Comparison of ENCODE assay signal across 11 mouse cellular contexts in the genomic region with DNA sequence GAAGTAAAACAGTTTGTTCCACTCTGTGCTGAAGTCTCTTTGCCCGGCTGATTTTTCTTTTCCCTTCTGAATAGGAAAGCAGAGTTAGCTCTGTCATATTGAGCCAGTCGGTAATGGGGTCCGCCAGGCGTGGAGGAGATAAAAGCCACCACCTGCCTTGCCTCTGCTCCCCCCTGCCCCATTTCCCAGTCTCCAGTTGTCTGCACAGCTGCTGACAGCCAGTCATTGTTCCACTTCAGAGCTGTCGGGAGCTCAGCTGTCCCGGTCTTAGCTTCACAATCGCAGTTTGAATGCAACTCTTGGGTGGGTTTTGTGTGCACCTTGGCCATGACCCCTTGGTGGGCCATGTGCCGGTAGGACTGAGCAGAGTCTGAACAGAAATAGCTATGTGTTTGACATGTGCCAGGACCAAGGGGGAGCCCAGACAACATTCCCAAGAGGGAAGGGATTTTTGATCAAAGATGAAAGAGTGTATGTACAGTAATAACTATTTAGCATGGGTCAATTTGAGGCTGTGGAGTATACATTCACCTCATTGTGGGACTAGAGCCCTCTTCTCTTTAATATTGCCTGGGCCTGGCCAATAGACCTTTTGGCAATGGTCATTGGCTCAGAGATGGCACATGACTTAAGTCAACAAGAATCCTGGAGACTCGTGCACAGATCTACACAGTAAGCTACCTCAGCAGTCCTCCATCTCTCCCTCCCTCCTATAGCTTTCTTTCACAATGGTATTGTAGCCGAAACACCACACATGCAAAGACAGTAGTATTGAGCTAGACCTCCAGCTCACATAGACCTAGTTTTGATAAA.
DNase-seq lines count a peak whose midpoint lies in the region; ATAC-seq and TF ChIP-seq lines count a peak whose summit lies in the region.
"Had no signal": no experiment of that assay in that cellular context is flagged by ENCODE, and none has a peak within 500 bp of the region (broad histone marks: within the 10 kb centered on the region; RNA-seq: fewer than 3 reads in every experiment).

No protein-coding gene starts in this region.

- ATAC-seq in heart, embryonic 14.5 days (ENCODE audit: insufficient number of reproducible peaks, insufficient read depth, low FRiP score, low read depth) = no peak; the same call in 1 of the 2 replicates
- peak; percentile 83 for ATAC-seq in embryonic facial prominence, embryonic 11.5 days (replicated peaks; ENCODE audit: insufficient number of reproducible peaks, low FRiP score, low TSS enrichment, low read depth)
- ATAC-seq in hindbrain, embryonic 14.5 days (ENCODE audit: low FRiP score) = peak; percentile 84
- ATAC-seq in midbrain, postnatal 0 days (ENCODE audit: low FRiP score) = no peak
- ATAC-seq in liver, postnatal 0 days = no peak

- no peak for TF ChIP-seq EP300 in liver, postnatal 0 days (IDR thresholded peaks at IDR 0.05; ENCODE audit: low read depth)

- intact Hi-C loops in heart, postnatal 14 days (cut with DNase I) = no loop called here

- no peak for DNase-seq in heart, postnatal 14 days
- peak; percentile 38 for DNase-seq in embryonic facial prominence, embryonic 11.5 days (ENCODE audit: low spot score)
- no peak for DNase-seq in hindbrain, embryonic 14.5 days (ENCODE audit: low spot score)
- DNase-seq in midbrain, postnatal 0 days (ENCODE audit: low spot score) = peak; percentile 17
- no peak for DNase-seq in liver, postnatal 0 days
- no peak for DNase-seq in thymus, adult 2 months
- DNase-seq in spleen, postnatal 10 days (ENCODE audit: low spot score in 2 of 2) = no peak
- DNase-seq: kidney, postnatal 14 days; liver had no signal

- no peaks in the 10 kb centered on the region for H3K9me3 ChIP-seq in heart, embryonic 14.5 days (ENCODE audit: control insufficient read depth, low read length)
- H3K9me3 ChIP-seq in embryonic facial prominence, embryonic 11.5 days (replicated peaks; ENCODE audit: control insufficient read depth, low read length) = no peaks in the 10 kb centered on the region
- H3K9me3 ChIP-seq in hindbrain, embryonic 14.5 days (ENCODE audit: control insufficient read depth, low read length) = no peaks in the 10 kb centered on the region
- no peaks in the 10 kb centered on the region for H3K9me3 ChIP-seq in midbrain, postnatal 0 days (ENCODE audit: low read length)
- no peaks in the 10 kb centered on the region for H3K9me3 ChIP-seq in liver, postnatal 0 days (ENCODE audit: low read length)

- no peaks in the 10 kb centered on the region for H3K36me3 ChIP-seq in heart, embryonic 14.5 days (ENCODE audit: control insufficient read depth, insufficient read depth, low read length)
- no peaks in the 10 kb centered on the region for H3K36me3 ChIP-seq in embryonic facial prominence, embryonic 11.5 days (replicated peaks; ENCODE audit: control insufficient read depth, insufficient read depth, low read depth, low read length)
- no peaks in the 10 kb centered on the region for H3K36me3 ChIP-seq in hindbrain, embryonic 14.5 days (replicated peaks; ENCODE audit: control insufficient read depth, insufficient read depth)
- H3K36me3 ChIP-seq in midbrain, postnatal 0 days (ENCODE audit: insufficient read depth, low read length) = no peaks in the 10 kb centered on the region
- H3K36me3 ChIP-seq in liver, postnatal 0 days (replicated peaks; ENCODE audit: insufficient read depth, low read length) = no peaks in the 10 kb centered on the region
- H3K36me3 ChIP-seq in thymus, adult 2 months (ENCODE audit: control insufficient read depth, insufficient read depth, low read length) = no peaks in the 10 kb centered on the region

- peak overlapping the region; percentile 42 for H3K4me2 ChIP-seq in heart, embryonic 14.5 days (ENCODE audit: low read length)
- no peak overlapping the region for H3K4me2 ChIP-seq in embryonic facial prominence, embryonic 11.5 days (ENCODE audit: low read depth, low read length)
- H3K4me2 ChIP-seq in hindbrain, embryonic 14.5 days (replicated peaks) = no peak overlapping the region
- no peak overlapping the region for H3K4me2 ChIP-seq in midbrain, postnatal 0 days (ENCODE audit: low read depth, low read length, poor library complexity, severe bottlenecking)
- no peak overlapping the region for H3K4me2 ChIP-seq in liver, postnatal 0 days (ENCODE audit: low read depth, low read length)

- peaks cover 4 to 10% of the 10 kb centered on the region in 2 experiments for H3K4me1 ChIP-seq in heart, embryonic 14.5 days (ENCODE audit: control insufficient read depth in 2 of 2, insufficient read depth in 2 of 2, low read length in 2 of 2)
- no peaks in the 10 kb centered on the region for H3K4me1 ChIP-seq in embryonic facial prominence, embryonic 11.5 days (ENCODE audit: control insufficient read depth, insufficient read depth, low read length)
- H3K4me1 ChIP-seq in hindbrain, embryonic 14.5 days (replicated peaks; ENCODE audit: control insufficient read depth, insufficient read depth, low read length) = no peaks in the 10 kb centered on the region; the same call in 1 of the 2 replicates
- no peaks in the 10 kb centered on the region for H3K4me1 ChIP-seq in midbrain, postnatal 0 days (ENCODE audit: insufficient read depth, low read length)
- H3K4me1 ChIP-seq in liver, postnatal 0 days (ENCODE audit: insufficient read depth) = no peaks in the 10 kb centered on the region
- no peaks in the 10 kb centered on the region for H3K4me1 ChIP-seq in thymus, adult 2 months (replicated peaks; ENCODE audit: control insufficient read depth, insufficient read depth, low read length)

- TF ChIP-seq POLR2A in thymus, adult 2 months (IDR thresholded peaks at IDR 0.05; ENCODE audit: control insufficient read depth, extremely low read depth, insufficient read depth, low read length, poor library complexity) = no peak

- H3K27ac ChIP-seq in heart, embryonic 14.5 days (replicated peaks in 1 of 2; ENCODE audit: control insufficient read depth in 1 of 2, insufficient read depth in 1 of 2, low read depth in 2 of 2, low read length in 2 of 2) = no peak overlapping the region
- H3K27ac ChIP-seq in embryonic facial prominence, embryonic 11.5 days (replicated peaks; ENCODE audit: low read depth, low read length) = no peak overlapping the region
- peak overlapping the region; percentile 16; the same call in 1 of the 2 replicates for H3K27ac ChIP-seq in hindbrain, embryonic 14.5 days
- H3K27ac ChIP-seq in midbrain, postnatal 0 days (ENCODE audit: low read depth, low read length) = no peak overlapping the region
- no peak overlapping the region for H3K27ac ChIP-seq in liver, postnatal 0 days (ENCODE audit: low read depth)
- no peak overlapping the region for H3K27ac ChIP-seq in thymus, adult 2 months (ENCODE audit: control insufficient read depth, insufficient read depth, low read length)
- H3K27ac ChIP-seq: macrophage had no signal

- no peak for TF ChIP-seq CTCF in midbrain, postnatal 0 days (IDR thresholded peaks at IDR 0.05)
- TF ChIP-seq CTCF in liver, postnatal 0 days (IDR thresholded peaks at IDR 0.05; ENCODE audit: low read depth) = no peak
- no peak for TF ChIP-seq CTCF in thymus, adult 2 months (IDR thresholded peaks at IDR 0.05; ENCODE audit: borderline replicate concordance, control insufficient read depth, extremely low read depth, insufficient read depth, low read length, poor library complexity)

- H3K9ac ChIP-seq in heart, embryonic 14.5 days (ENCODE audit: low read length) = no peak overlapping the region
- no peak overlapping the region for H3K9ac ChIP-seq in embryonic facial prominence, embryonic 11.5 days (replicated peaks; ENCODE audit: low read length)
- H3K9ac ChIP-seq in hindbrain, embryonic 14.5 days = no peak overlapping the region
- no peak overlapping the region for H3K9ac ChIP-seq in midbrain, postnatal 0 days (replicated peaks; ENCODE audit: low read length, poor library complexity, severe bottlenecking)
- no peak overlapping the region for H3K9ac ChIP-seq in liver, postnatal 0 days (replicated peaks)

- 28% methylated on average over 10 of the region's 10 CpGs for WGBS in heart, embryonic 14.5 days
- WGBS in embryonic facial prominence, embryonic 11.5 days = 44% methylated on average over 10 of the region's 10 CpGs
- 24% methylated on average over 10 of the region's 10 CpGs for WGBS in hindbrain, embryonic 14.5 days
- 22% methylated on average over 10 of the region's 10 CpGs for WGBS in midbrain, postnatal 0 days
- WGBS in liver, postnatal 0 days (ENCODE audit: insufficient replicate concordance) = 74% methylated on average over 10 of the region's 10 CpGs
- WGBS in thymus, adult 2 months = 91% methylated on average over 10 of the region's 10 CpGs

- no peaks in the 10 kb centered on the region for H3K27me3 ChIP-seq in heart, embryonic 14.5 days (ENCODE audit: control insufficient read depth, insufficient read depth, low read length)
- no peaks in the 10 kb centered on the region for H3K27me3 ChIP-seq in embryonic facial prominence, embryonic 11.5 days (ENCODE audit: control insufficient read depth, insufficient read depth, low read length)
- no peaks in the 10 kb centered on the region for H3K27me3 ChIP-seq in hindbrain, embryonic 14.5 days (ENCODE audit: control insufficient read depth, insufficient read depth, low read length)
- no peaks in the 10 kb centered on the region for H3K27me3 ChIP-seq in midbrain, postnatal 0 days (ENCODE audit: insufficient read depth, low read length)
- H3K27me3 ChIP-seq in liver, postnatal 0 days (ENCODE audit: insufficient read depth, low read length) = no peaks in the 10 kb centered on the region
- H3K27me3 ChIP-seq in thymus, adult 2 months (ENCODE audit: control insufficient read depth, insufficient read depth, low read length) = no peaks in the 10 kb centered on the region

- no peak overlapping the region for H3K4me3 ChIP-seq in heart, embryonic 14.5 days (ENCODE audit: control insufficient read depth in 1 of 2, insufficient read depth in 1 of 2, low read depth in 1 of 2, low read length in 2 of 2)
- no peak overlapping the region for H3K4me3 ChIP-seq in embryonic facial prominence, embryonic 11.5 days (ENCODE audit: low read depth, low read length)
- H3K4me3 ChIP-seq in hindbrain, embryonic 14.5 days (replicated peaks; ENCODE audit: low read length) = no peak overlapping the region
- H3K4me3 ChIP-seq in midbrain, postnatal 0 days (ENCODE audit: low read depth, low read length) = no peak overlapping the region
- no peak overlapping the region for H3K4me3 ChIP-seq in liver, postnatal 0 days (ENCODE audit: low read depth, low read length)
- H3K4me3 ChIP-seq in thymus, adult 2 months (ENCODE audit: control insufficient read depth, insufficient read depth, low read length) = no peak overlapping the region

Comparison
In these comparisons a context has a peak if more than half of its experiments do, and no peak if none do; other contexts are left out.
1. ATAC-seq: peak in embryonic facial prominence, embryonic 11.5 days (single experiment) and hindbrain, embryonic 14.5 days (single experiment); none in heart, embryonic 14.5 days (single experiment), midbrain, postnatal 0 days (single experiment) and liver, postnatal 0 days (single experiment).
2. DNase-seq: peak in embryonic facial prominence, embryonic 11.5 days (single experiment) and midbrain, postnatal 0 days (single experiment); none in heart, postnatal 14 days (0 of 2), hindbrain, embryonic 14.5 days (single experiment), liver, postnatal 0 days (single experiment), thymus, adult 2 months (single experiment) and spleen, postnatal 10 days (0 of 2).